Mouse (Mus musculus) lung, adult 2 months (tissue): Measurements from ENCODE around the gene 1700007K13Rik. TPM values are rescaled to one million over a fixed set of nuclear protein-coding genes. Genes with fewer than 3 reads are reported as not detected.
"Not testable (repeated sequence)": the region's sequence is repeated elsewhere in the genome, so short reads cannot be mapped to it uniquely, and the experiment has no call there.

ENCODE experiments used
- DNase-seq: peaks from one replicate; pipeline ENCODE4 v3.0.0; 2022
- H3K4me1 ChIP-seq: fragments of 200-500 bp; 2 replicates; pipeline ENCODE4 v1.6.1; 2011; ENCODE audit warnings: low read length; ENCODE audit not compliant: control insufficient read depth, insufficient read depth
- H3K4me3 ChIP-seq: fragments of 200-500 bp; replicated peaks from 2 replicates; pipeline ENCODE3; 2011; ENCODE audit warnings: low read depth, mild to moderate bottlenecking, control low read depth, low read length; ENCODE audit errors: extremely low read depth
- CTCF ChIP-seq: fragments of 200-500 bp; IDR thresholded peaks from 2 replicates; pipeline ENCODE4 v1.5.1; 2011; ENCODE audit warnings: mild to moderate bottlenecking, low read length, control low read depth; ENCODE audit not compliant: insufficient read depth
- POLR2A ChIP-seq: fragments of 200-500 bp; IDR thresholded peaks from 2 replicates; pipeline ENCODE4 v1.6.1; 2011; ENCODE audit warnings: low read depth, mild to moderate bottlenecking, control low read depth, low read length, borderline replicate concordance; ENCODE audit errors: extremely low read depth
- WGBS: fragments of 180-500 bp; shearing (Covaris S2); methylation state at CpG from one replicate; pipeline ENCODE4 v1.1.7; 2018; 5-methylcytosine and 5-hydroxymethylcytosine counted together
- polyA plus RNA-seq: library from polyadenylated mRNA; depleted of rRNA; stranded (reverse); fragments of >200 nt; gene quantifications from 2 replicates; pipeline ENCODE4 v1.2.3, GENCODE M21; 2012; rRNA removed

Gene 1700007K13Rik
- 7.4 and 10.5 TPM in 2 replicates for polyA plus RNA-seq

DNA sequence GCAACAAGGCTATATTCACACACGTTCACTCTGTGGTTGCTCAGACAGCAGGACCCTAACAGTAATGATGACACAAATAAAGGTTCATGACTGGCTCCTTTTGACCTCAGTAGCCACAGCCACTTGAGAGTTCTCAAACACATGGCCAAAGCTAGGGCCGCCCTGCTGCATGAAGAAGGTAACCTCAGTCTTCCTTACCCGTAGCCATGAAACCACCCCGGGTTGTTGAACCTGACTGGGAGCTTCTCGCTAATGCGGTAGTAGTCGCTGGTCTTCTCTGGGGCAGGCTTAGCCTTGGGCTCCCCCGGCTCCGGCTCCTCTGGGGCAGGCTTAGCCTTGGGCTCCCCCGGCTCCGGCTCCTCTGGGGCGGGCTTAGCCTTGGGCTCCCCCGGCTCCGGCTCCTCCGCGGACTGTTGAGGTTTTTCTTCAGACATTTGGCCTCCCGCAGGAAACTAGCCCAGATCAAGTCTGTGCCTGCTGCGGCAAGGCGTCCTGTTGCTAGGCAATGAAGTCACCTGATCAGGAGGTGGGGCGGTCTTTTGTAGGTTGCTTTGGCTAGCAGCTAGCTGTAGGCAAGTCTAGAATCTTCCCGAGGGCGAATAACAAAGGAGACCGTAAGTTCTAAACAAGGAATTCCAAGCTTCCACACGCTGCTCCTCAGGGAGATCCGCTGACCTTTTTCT, at the start of gene 1700007K13Rik:
1700007K13Rik (minus strand) TSS at position 497 of the 683 bp plus-strand sequence.
- peak; percentile 59 for DNase-seq
- TF ChIP-seq CTCF (no peak), POLR2A (peak; percentile 27; the same call in 1 of the 2 replicates)
- Histone ChIP-seq H3K4me3 (no peak within 1 kb of the TSS), H3K4me1 (peaks cover 2% of the 10 kb centered on the region; the same call in 1 of the 2 replicates)
- 4% methylated on average over 25 of the region's 25 CpGs for WGBS

DNA sequence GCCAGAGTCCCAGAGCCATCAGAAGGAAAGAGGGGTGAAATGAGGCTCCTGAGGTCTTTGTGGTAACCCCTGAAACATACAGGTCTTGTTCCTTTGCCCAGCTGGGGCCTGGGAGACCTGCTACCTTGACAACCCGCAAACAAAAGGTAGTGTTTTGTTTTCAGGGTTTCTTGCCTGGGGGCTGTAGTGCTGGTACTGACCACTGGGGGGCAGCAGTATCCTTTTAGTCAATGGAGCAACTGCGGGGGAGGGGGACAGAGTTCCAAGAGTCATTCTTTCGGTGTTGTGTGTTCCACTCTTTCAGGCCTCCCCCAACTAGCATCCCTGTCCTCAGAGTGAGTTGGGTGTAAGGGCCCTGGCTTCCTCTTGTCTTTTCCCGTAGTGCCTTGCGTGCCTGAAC, 48.4 kb upstream of the 1700007K13Rik start:
- H3K4me1 ChIP-seq, result peaks cover 12% of the 10 kb centered on the region
- peak; percentile 84 for DNase-seq
- WGBS, result 8% methylated on average over 5 of the region's 5 CpGs
- 0 out of 2 replicates have a peak, but pooled peaks have one; percentile 8 for TF ChIP-seq POLR2A
- TF ChIP-seq CTCF, result peak; percentile 83
- no peak overlapping the region for H3K4me3 ChIP-seq

DNA sequence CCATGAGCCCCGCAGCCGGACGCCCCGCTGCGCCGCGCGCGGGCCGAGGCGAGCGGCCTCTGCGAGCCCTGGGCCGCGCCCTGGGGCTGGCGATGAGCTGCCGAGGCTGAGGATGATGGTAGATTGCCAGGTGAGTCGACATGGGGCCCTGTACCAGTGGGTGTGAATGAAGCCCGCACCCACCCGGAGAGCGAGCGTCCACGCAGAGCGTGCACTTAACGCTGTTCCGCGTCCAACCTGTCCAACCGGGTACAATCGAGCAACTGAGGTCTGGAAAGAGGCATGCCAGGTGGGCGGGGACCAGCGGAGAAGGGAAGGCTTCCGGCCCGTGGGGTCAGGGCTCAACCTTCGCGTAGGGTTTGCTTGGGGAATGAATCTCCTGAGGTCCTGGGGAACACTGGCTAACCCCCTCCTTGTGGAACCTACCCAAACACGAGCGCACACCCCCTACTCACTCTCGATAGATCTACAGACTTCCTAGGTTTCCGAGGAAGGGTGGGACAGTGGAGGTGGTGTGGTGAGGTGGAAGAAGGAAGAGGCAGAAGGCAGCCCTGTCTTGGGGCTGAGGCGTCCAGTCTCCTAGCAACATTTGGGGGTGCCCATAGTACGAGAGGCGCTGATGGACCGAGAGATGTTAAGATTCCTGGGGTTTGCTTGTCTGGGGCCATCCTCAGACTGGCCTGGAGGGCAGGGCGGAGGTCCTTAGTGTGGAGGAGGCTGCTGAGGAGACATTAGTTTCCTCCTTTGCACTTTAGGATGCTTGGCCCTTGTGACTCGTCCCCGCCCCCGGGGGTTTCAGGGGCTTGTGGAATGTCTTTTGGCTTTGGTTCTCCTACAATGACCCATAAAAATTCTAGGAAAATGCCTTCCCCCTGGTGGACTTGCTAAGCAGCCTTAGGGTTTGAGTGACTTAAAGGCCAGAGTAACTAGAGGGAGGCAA, 47.6 kb upstream of the 1700007K13Rik start:
- WGBS, result 4% methylated on average over 47 of the region's 47 CpGs
- Histone ChIP-seq H3K4me1 (peaks cover 12% of the 10 kb centered on the region), H3K4me3 (peak overlapping the region; percentile 71)
- DNase-seq, result no peak
- TF ChIP-seq POLR2A, result peak; percentile 11; the same call in 1 of the 2 replicates
- no peak for TF ChIP-seq CTCF

DNA sequence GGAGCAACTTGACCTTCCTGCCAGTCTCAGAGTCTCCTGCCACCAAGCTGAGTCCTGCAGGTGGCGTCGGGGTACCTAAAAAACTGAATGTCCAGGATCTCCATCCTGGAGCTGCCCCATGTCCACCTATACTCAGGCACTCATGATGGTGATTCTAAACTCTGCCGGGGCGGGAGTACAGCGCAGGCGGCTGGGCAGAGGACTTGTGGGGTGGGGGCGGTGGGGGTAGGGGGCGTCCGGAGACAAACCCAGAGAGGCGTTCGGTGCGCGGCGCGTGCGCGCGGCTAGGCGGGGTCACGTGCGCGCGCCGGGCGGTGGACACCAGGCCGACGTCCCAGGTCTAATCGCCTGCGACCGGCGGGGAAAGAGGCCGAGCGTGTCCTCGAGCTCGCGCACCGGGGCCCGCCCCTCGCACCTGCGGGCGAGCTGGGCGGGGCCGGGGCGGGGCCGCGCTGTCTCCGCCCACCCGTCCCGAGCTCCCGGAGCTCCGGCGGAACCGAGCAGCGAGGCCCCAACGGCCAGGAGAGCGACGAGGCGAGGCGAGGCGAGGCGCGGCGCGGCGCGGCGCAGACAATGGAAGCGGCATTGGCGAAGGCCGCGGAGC, 46.8 kb upstream of the 1700007K13Rik start, which contains the start of gene Ralgds:
Ralgds (plus strand) TSS at position 328 of the 604 bp plus-strand sequence.
- Histone ChIP-seq H3K4me1 (peaks cover 12% of the 10 kb centered on the region), H3K4me3 (peak within 1 kb of the TSS; percentile 71)
- TF ChIP-seq CTCF (0 out of 2 replicates have a peak, but pooled peaks have one; percentile 22), POLR2A (no peak; the same call in 1 of the 2 replicates)
- no peak for DNase-seq
- under 1% methylated on average over 66 of the region's 71 CpGs for WGBS

DNA sequence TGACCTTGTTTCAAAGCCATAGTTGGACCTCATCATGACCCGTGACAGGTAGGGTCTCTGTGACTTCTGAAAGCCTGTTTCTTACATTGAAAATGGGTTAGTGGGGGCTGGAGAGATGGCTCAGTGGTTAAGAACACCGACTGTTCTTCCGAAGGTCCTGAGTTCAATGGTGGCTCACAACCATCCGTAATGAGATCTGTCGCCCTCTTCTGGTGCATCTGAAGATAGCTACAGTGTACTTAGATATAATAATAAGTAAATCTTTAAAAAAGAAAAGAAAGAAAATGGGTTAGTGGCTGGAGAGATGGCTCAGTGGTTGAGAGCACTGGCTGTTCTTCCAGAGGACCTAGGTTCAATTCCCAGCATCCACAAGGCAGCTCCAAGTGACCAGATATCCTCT, 45.5 kb upstream of the 1700007K13Rik start:
- WGBS, result 56% methylated on average over 5 of the region's 5 CpGs
- not testable (repeated sequence) for H3K4me3 ChIP-seq, DNase-seq, H3K4me1 ChIP-seq

DNA sequence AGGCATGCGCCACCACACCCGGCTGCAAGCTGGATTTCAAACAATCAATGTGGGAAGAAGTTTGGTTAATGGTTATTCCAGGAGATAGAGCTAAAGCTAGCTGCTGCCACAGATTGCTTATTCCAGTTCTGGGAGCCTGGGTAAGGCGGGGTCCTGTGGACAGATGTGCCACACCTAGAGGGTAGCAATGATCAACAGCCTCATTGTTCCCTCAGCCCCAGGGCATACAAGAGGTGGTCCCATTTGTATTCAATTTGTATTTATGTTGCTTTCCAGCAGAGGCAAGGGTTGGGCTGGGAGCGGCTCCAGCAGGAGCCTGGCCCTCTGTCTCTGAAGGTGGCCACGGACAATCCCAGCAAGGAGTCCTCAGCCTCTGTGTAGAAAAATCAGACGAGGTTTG, 40.2 kb upstream of the 1700007K13Rik start:
- DNase-seq, result no peak
- 80% methylated on average over 6 of the region's 6 CpGs for WGBS
- no peak for TF ChIP-seq CTCF
- TF ChIP-seq POLR2A, result no peak
- no peak overlapping the region for H3K4me3 ChIP-seq
- no peaks in the 10 kb centered on the region for H3K4me1 ChIP-seq

DNA sequence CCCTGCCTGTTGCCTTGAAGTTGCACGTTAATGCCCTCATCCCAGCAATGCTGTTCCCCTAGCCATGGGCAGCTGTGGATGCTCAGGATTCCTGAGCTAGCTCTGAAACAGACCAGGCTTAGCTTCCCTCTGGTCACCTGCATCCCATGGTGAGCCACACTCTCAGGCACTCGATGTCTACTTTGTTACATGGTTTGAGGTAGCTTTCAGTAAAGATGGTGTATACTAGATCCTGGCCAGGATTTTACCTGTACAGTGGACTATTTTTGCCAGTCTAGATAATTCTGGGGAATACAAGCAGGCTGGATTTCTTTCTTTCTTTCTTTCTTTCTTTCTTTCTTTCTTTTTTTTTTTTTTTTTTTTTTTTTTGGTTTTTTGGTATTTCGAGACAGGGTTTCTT, 39.7 kb upstream of the 1700007K13Rik start, which contains the start of gene Gm10134:
Gm10134 (plus strand) TSS at position 301 of the 400 bp plus-strand sequence.
- no peak within 1 kb of the TSS for H3K4me3 ChIP-seq
- 64% methylated on average over 3 of the region's 3 CpGs for WGBS
- DNase-seq, result no peak
- H3K4me1 ChIP-seq, result no peaks in the 10 kb centered on the region
- TF ChIP-seq CTCF, result no peak
- TF ChIP-seq POLR2A, result no peak

DNA sequence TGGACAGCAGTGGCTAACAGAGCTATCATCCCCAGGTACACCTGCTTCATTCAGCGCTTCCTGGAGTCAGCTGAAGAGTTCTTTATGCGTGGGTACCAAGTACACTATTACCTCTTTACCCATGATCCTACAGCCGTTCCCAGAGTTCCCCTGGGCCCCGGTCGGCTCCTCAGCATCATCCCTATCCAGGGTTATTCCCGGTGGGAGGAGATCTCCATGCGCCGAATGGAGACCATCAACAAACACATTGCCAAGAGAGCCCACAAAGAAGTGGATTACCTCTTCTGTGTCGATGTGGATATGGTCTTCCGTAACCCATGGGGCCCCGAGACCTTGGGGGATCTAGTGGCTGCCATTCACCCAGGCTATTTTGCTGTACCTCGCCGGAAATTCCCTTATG, 38.5 kb upstream of the 1700007K13Rik start:
- 87% methylated on average over 13 of the region's 13 CpGs for WGBS
- DNase-seq, result no peak
- Histone ChIP-seq H3K4me1 (no peaks in the 10 kb centered on the region), H3K4me3 (no peak overlapping the region)
- TF ChIP-seq POLR2A (no peak), CTCF (no peak)

DNA sequence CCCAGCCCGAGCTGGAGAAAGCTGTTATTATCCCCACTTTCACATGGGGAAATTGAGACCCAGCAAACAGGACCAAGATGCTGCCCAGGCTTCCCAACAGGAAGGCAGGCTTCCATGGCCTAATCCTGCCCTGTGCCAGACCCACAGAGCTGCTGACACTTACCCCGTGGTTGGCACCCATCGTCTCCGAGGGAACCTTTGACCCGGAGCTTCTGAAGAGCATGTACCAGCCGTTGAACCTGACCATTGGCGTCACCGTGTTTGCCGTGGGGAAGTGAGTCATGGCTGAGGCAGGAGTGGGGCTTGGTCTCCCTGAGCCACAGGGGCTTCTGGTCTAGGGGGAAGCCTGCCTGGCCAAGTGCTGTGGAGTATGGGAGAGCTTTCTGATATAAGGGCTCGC, 36.9 kb upstream of the 1700007K13Rik start:
- TF ChIP-seq POLR2A (no peak), CTCF (no peak)
- H3K4me3 ChIP-seq, result no peak overlapping the region
- no peak for DNase-seq
- no peaks in the 10 kb centered on the region for H3K4me1 ChIP-seq
- WGBS, result 67% methylated on average over 10 of the region's 10 CpGs
